Mouse (Mus musculus) gastrocnemius, adult 8-10 months (tissue): ENCODE results near the gene Siah3. TPM values are rescaled to one million over a fixed set of nuclear protein-coding genes. Genes with fewer than 3 reads are reported as not detected.

Experiments
- DNase-seq, 2 experiments: peaks; one replicate each; pipeline ENCODE4 v3.0.0; 2022; ENCODE audit warnings: low spot score in 2 of 2
- total RNA-seq, 4 experiments: library from RNA; stranded (reverse); gene quantifications; 2 replicates each; pipeline ENCODE4 v1.2.4; 2022

The Siah3 gene
- total RNA-seq, 4 experiments from 2014 or later, result 0.11 TPM; not detected in 3

GRCm38 (mm10) chr14:75519668-75520067 lies 63.9 kb downstream of the Siah3 start:
- DNase-seq, result no peak

- no peak for DNase-seq
These were observed 68.9 kb downstream of the Siah3 start for GRCm38 (mm10) chr14:75524648-75525047.

GRCm38 (mm10) chr14:75525376-75526145 lies 69.8 kb downstream of the Siah3 start:
- DNase-seq, result no peak

- DNase-seq, result peak in 1 of 2 experiments; percentile 12
These were observed 71.8 kb downstream of the Siah3 start for GRCm38 (mm10) chr14:75527464-75528190.

- no peak for DNase-seq
These were observed 75.1 kb downstream of the Siah3 start for GRCm38 (mm10) chr14:75530815-75531353.

GRCm38 (mm10) chr14:75539205-75539604 lies 83.4 kb downstream of the Siah3 start:
- DNase-seq, result no peak

- no peak for DNase-seq
These were observed 84.6 kb downstream of the Siah3 start for GRCm38 (mm10) chr14:75540216-75540995.

GRCm38 (mm10) chr14:75540996-75541350 lies 85.2 kb downstream of the Siah3 start:
- no peak for DNase-seq

- no peak for DNase-seq
These were observed 85.9 kb downstream of the Siah3 start for GRCm38 (mm10) chr14:75541731-75542130.

GRCm38 (mm10) chr14:75561577-75562331 lies 106.0 kb downstream of the Siah3 start:
- DNase-seq, result no peak

GRCm38 (mm10) chr14:75565534-75566140 lies 109.9 kb downstream of the Siah3 start:
- DNase-seq, result no peak

- no peak for DNase-seq
These were observed 110.5 kb downstream of the Siah3 start for GRCm38 (mm10) chr14:75566303-75566702.

- no peak for DNase-seq
These were observed 123.2 kb downstream of the Siah3 start for GRCm38 (mm10) chr14:75579010-75579409.

Other genes starting within 250 kb of the Siah3 start
- gene Cpb2, start 213.7 kb upstream of the Siah3 start, total RNA-seq, result not detected
- gene Zc3h13, start 171.6 kb upstream of the Siah3 start, total RNA-seq, result 10 to 100 TPM; 14.3 to 19.1 (median 17.7) TPM
- not detected for gene Spert, start 137.1 kb downstream of the Siah3 start, total RNA-seq
- gene Erich6b, start 186.3 kb downstream of the Siah3 start, total RNA-seq, result not detected